Mouse (Mus musculus): ENCODE data around the gene Ptpn13.

Gene Ptpn13

DNA sequence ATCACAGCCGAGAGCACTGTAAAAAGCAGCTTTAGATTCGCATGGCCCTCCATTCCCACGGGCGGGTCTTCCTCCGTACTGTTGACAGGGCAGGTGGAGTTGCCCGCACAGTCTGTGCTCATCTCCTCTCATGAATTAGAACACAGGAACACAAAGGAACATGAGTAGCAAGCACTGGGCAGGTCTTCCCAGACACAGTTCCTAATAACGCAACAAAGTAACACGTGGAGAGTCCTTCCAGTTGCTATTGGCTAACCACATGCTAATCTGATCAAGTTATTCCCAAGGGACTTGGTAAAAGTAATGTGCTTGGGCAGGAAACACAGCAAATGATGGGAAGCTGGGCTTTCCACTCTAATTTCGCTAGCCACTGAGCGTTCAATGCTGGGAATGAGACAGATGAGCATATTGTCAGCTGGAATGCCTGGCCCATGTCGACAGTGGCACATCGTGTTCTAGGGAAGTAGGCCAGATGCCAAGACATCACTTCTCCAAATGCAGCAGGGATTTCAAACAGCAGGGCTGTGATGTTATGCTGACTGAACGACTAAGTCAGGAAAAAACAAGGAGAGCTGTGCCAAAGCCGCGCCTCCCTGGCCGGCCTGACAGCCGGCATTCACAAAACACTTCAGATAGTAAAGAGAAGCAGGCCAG, 204.2 kb downstream of the Ptpn13 start, which contains the start of gene Slc10a6:
Slc10a6 (minus strand) TSS at position 293 of the 654 bp plus-strand sequence.
- DNase-seq (ENCODE audit: low read depth, low spot score) = no peak

GRCm38 (mm10) chr5:103629854-103630580, 205.0 kb downstream of the Ptpn13 start:
- no peak for DNase-seq (ENCODE audit: low read depth, low spot score)
- no peaks in the 10 kb centered on the region for H3K27me3 ChIP-seq (ENCODE audit: control insufficient read depth, insufficient read depth, low read length, poor library complexity, severe bottlenecking)

More for the DNA sequence above, 204.2 kb downstream of the Ptpn13 start, which contains the start of gene Slc10a6:
- H3K27me3 ChIP-seq (ENCODE audit: control insufficient read depth, insufficient read depth, low read length, poor library complexity, severe bottlenecking) = no peaks in the 10 kb centered on the region
- H3K36me3 ChIP-seq (ENCODE audit: control insufficient read depth, insufficient read depth, low read length, poor library complexity, severe bottlenecking) = no peaks in the 10 kb centered on the region

DNA sequence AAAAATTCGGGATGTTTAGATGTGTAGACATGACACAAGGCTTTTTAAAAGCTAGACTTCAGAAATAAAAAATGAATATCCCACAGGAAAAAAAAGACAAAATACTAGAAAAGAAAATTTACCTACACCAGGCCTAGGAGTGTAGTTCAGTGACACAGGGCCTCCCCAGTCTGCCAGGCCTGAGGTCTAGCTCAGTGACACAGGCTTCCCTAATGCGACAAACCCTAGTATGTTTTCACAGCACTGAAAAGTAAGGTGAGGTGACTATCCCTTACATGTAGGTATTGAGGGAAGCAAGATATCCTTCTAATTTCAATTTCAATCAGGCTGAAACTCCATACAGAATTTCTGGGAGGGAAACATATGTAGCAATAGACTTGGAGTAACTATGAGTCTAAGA, 212.2 kb downstream of the Ptpn13 start:
- Histone ChIP-seq H3K36me3 (ENCODE audit: control insufficient read depth, insufficient read depth, low read length, poor library complexity, severe bottlenecking) (no peaks in the 10 kb centered on the region), H3K27me3 (ENCODE audit: control insufficient read depth, insufficient read depth, low read length, poor library complexity, severe bottlenecking) (no peaks in the 10 kb centered on the region)
- no peak for DNase-seq (ENCODE audit: low read depth, low spot score)

More at GRCm38 (mm10) chr5:103629854-103630580, 205.0 kb downstream of the Ptpn13 start:
- H3K36me3 ChIP-seq (ENCODE audit: control insufficient read depth, insufficient read depth, low read length, poor library complexity, severe bottlenecking) = no peaks in the 10 kb centered on the region

- DNase-seq (ENCODE audit: low read depth, low spot score) = no peak
- no peaks in the 10 kb centered on the region for H3K36me3 ChIP-seq (ENCODE audit: control insufficient read depth, insufficient read depth, low read length, poor library complexity, severe bottlenecking)
- no peaks in the 10 kb centered on the region for H3K27me3 ChIP-seq (ENCODE audit: control insufficient read depth, insufficient read depth, low read length, poor library complexity, severe bottlenecking)
These were observed 219.2 kb downstream of the Ptpn13 start for GRCm38 (mm10) chr5:103644167-103644566.

- DNase-seq (ENCODE audit: low read depth, low spot score) = no peak
- Histone ChIP-seq H3K36me3 (ENCODE audit: control insufficient read depth, insufficient read depth, low read length, poor library complexity, severe bottlenecking) (no peaks in the 10 kb centered on the region), H3K27me3 (ENCODE audit: control insufficient read depth, insufficient read depth, low read length, poor library complexity, severe bottlenecking) (no peaks in the 10 kb centered on the region)
These were observed 222.3 kb downstream of the Ptpn13 start for GRCm38 (mm10) chr5:103647320-103647719.

All from splenic B cell, adult 2 months (primary cell).